8 mouse cellular contexts compared by ENCODE assay signal in the genomic region with DNA sequence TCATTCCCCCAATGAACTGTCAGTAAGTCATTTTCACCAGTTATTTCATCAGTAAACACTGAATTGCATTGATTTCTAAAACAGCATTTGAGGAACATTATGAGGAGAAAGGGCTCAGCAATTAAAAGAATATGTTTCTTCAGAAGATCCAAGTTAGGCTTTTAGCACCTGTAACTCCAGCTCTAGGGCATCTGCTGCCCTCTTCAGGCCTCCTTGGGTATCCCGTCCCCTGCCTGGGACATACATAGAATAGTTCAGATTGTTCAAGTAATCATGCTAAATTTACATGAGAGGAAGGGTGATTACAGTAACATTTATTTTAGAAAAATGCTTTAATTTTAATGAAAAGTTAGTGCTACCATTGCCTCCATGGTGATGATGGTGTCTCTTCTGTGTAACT. TPM values are rescaled to one million over a fixed set of nuclear protein-coding genes. Genes with fewer than 3 reads are reported as not detected.
DNase-seq lines count a peak whose midpoint lies in the region; ATAC-seq lines count a peak whose summit lies in the region.

No protein-coding gene starts in this region.

- H3K9ac ChIP-seq in midbrain, embryonic 13.5 days (replicated peaks), result no peak overlapping the region
- no peak overlapping the region for H3K9ac ChIP-seq in midbrain, embryonic 11.5 days (ENCODE audit: low read length)
- no peak overlapping the region for H3K9ac ChIP-seq in midbrain, embryonic 14.5 days (replicated peaks; ENCODE audit: low read length)

- H3K27ac ChIP-seq in midbrain, embryonic 13.5 days, result no peak overlapping the region
- H3K27ac ChIP-seq in midbrain, embryonic 11.5 days (ENCODE audit: low read depth, low read length), result no peak overlapping the region
- no peak overlapping the region for H3K27ac ChIP-seq in midbrain, embryonic 14.5 days (replicated peaks; ENCODE audit: low read depth, low read length)

- H3K4me1 ChIP-seq in midbrain, embryonic 13.5 days (replicated peaks), result no peaks in the 10 kb centered on the region
- no peaks in the 10 kb centered on the region for H3K4me1 ChIP-seq in midbrain, embryonic 11.5 days (ENCODE audit: control insufficient read depth, insufficient read depth, low read length)
- no peaks in the 10 kb centered on the region for H3K4me1 ChIP-seq in midbrain, embryonic 14.5 days (ENCODE audit: control insufficient read depth, insufficient read depth, low read length)

- ATAC-seq in midbrain, embryonic 13.5 days, result 0 out of 2 replicates have a peak, but pooled peaks have one; percentile 37
- no peak for ATAC-seq in midbrain, embryonic 11.5 days (ENCODE audit: low FRiP score)
- no peak for ATAC-seq in midbrain, embryonic 14.5 days (ENCODE audit: low FRiP score, low TSS enrichment)

- 73% methylated on average over 1 of the region's 1 CpGs for WGBS in midbrain, embryonic 13.5 days
- 71% methylated on average over 1 of the region's 1 CpGs for WGBS in midbrain, embryonic 11.5 days
- 76% methylated on average over 1 of the region's 1 CpGs for WGBS in midbrain, embryonic 14.5 days

- no peak overlapping the region for H3K4me2 ChIP-seq in midbrain, embryonic 13.5 days (replicated peaks)
- H3K4me2 ChIP-seq in midbrain, embryonic 11.5 days, result no peak overlapping the region
- H3K4me2 ChIP-seq in midbrain, embryonic 14.5 days (ENCODE audit: low read length), result no peak overlapping the region

- H3K9me3 ChIP-seq in midbrain, embryonic 13.5 days, result no peaks in the 10 kb centered on the region
- no peaks in the 10 kb centered on the region for H3K9me3 ChIP-seq in midbrain, embryonic 11.5 days (ENCODE audit: control insufficient read depth, low read length)
- H3K9me3 ChIP-seq in midbrain, embryonic 14.5 days (ENCODE audit: control insufficient read depth, low read length), result no peaks in the 10 kb centered on the region

- H3K27me3 ChIP-seq in midbrain, embryonic 13.5 days, result no peaks in the 10 kb centered on the region
- H3K27me3 ChIP-seq in midbrain, embryonic 11.5 days (ENCODE audit: control insufficient read depth, insufficient read depth, low read length), result no peaks in the 10 kb centered on the region
- no peaks in the 10 kb centered on the region for H3K27me3 ChIP-seq in midbrain, embryonic 14.5 days (ENCODE audit: control insufficient read depth, insufficient read depth, low read length)

- H3K36me3 ChIP-seq in midbrain, embryonic 13.5 days, result peaks cover 4% of the 10 kb centered on the region; the same call in 1 of the 2 replicates
- no peaks in the 10 kb centered on the region for H3K36me3 ChIP-seq in midbrain, embryonic 11.5 days (ENCODE audit: control insufficient read depth, insufficient read depth, low read length)
- H3K36me3 ChIP-seq in midbrain, embryonic 14.5 days (ENCODE audit: control insufficient read depth, insufficient read depth, low read length), result no peaks in the 10 kb centered on the region

- peak; percentile 22 to 80 for DNase-seq in adrenal gland, adult (ENCODE audit: inconsistent age in 2 of 2, low spot score in 1 of 2)
- no peak for DNase-seq in adrenal gland, adult 8-10 months
- no peak for DNase-seq in midbrain, embryonic 11.5 days (ENCODE audit: low spot score, missing footprints)
- peak; percentile 48 for DNase-seq in embryo, embryonic 11 days
- peak; percentile 35 to 70 for DNase-seq in kidney, adult 8-10 months
- DNase-seq in midbrain, embryonic 14.5 days, result peak; percentile 62
- no peak for DNase-seq in frontal cortex, postnatal 10 days (ENCODE audit: low spot score in 2 of 2)

- no peak overlapping the region for H3K4me3 ChIP-seq in midbrain, embryonic 13.5 days (replicated peaks)
- no peak overlapping the region for H3K4me3 ChIP-seq in midbrain, embryonic 11.5 days (ENCODE audit: low read depth, low read length)
- H3K4me3 ChIP-seq in midbrain, embryonic 14.5 days (replicated peaks; ENCODE audit: low read depth, low read length), result no peak overlapping the region

RNA-seq across cellular contexts. Expression of a gene that starts 28.0 kb away (rescaled TPM):
- total RNA-seq in adrenal gland, adult 8-10 months (2022), result 10 to 100 TPM; 61.4 to 65.9 (median 63.5) TPM
- 24.7 and 24.9 TPM in 2 replicates for polyA plus RNA-seq in midbrain, embryonic 13.5 days (2015; fragmentation: Nextera tagmentation; extraction: Ambion mirVana)
- polyA plus RNA-seq in midbrain, embryonic 11.5 days (2014; fragmentation: Nextera tagmentation; extraction: Ambion mirVana), result 34.5 and 37.0 TPM in 2 replicates
- 28.8 and 30.9 TPM in 2 replicates for polyA plus RNA-seq in midbrain, embryonic 14.5 days (2014; fragmentation: Nextera tagmentation; extraction: Ambion mirVana)

Comparison
In these comparisons a context has a peak if more than half of its experiments do, and no peak if none do; other contexts are left out.
1. DNase-seq: peak in adrenal gland, adult (2 of 2), embryo, embryonic 11 days (single experiment), kidney, adult 8-10 months (2 of 2) and midbrain, embryonic 14.5 days (single experiment); none in adrenal gland, adult 8-10 months (single experiment), midbrain, embryonic 11.5 days (single experiment) and frontal cortex, postnatal 10 days (0 of 2).